Mouse (Mus musculus) embryo, embryonic 10.5 days (tissue): Measurements from ENCODE around the gene Smoc2.

ENCODE experiments used
- DNase-seq: peaks from one replicate; pipeline ENCODE4 v3.0.0-alpha.2; 2015; ENCODE audit warnings: low spot score

Gene Smoc2

DNA sequence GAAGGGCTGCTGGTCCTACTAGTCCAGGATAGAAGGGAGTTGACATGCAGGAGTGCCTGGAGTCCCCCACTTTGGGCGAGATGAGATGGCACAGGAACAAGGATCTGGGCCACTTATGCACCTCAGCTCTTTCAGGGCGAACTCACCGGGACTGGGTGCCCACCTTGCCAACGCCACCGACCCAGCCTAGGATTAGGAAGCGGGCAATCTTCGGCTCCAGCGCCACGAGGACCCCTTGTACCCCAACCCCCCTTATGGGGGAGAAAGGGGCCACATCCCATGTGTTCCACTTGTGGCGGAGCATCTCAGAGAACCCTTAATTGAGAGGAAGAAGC lies 627 bp downstream of the Smoc2 start:
- DNase-seq, result no peak

DNA sequence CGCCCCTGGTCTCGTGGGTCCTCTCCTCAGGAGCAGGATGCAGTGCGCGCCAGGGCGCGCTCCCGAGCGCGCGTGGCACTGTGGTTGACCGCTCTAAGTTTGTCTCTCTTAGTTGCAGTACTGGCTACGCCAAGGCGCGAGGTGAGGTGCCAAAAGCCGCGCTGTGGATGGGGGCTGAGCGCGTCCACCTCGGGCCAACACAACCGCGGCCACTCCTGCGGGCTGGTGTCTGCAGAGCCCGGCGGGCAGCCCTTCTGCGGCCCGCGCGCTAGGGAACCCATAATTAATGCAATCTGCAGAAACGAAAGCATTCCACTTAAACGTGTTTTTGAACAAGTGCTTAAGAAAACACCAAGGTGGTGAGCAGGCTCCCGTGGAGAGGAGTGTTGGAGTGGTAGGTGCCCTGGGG lies 1.1 kb downstream of the Smoc2 start:
- peak; percentile 24 for DNase-seq

DNA sequence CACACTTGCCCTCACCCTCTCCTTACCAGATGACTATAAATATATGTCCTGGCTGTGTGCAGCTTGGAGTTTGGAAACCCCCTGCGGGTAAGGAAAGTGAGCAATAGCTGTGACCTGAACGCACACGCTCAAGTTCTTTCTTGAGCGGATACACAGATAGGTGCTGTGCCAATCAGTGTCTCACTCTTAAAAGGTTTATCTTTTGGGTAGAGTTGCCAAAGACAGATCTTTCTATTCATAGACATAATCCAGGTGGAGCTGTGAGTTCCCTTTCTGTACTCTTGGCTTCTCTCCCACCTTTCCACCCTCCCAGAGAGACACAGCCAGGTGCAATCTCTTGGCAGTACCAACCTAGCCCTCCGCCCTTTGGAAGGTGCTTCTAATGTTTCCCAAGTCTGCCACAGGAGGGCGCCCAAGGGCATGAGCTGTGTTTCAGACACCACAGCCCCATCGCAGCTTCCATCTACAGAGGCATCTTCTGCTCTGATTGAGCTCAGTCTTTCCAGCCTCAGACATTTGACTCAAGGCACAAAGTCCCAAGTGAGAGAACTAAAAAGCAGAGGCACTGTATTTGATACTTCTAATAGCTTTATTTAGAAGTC lies 8.8 kb downstream of the Smoc2 start:
- peak; percentile 89 for DNase-seq

DNA sequence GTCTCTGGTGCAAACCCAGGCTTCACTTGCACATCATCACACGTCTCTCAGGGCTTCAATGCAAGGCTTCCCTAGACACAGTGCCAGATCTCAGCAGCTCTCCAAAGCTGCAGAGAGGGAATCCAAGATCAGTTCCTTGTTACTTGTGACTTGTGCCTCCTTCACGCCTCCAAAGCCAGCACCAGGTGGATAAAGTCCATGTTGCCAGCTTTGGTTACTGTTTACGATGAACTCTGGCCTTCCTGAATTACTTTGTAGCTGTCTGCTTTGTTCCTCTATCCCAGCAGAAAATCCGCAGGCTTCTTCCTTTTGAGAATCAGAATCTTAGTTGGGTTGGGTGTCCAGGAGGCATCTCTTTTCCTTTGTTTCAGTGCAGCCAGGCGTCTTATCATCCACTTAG lies 14.3 kb downstream of the Smoc2 start:
- DNase-seq, result no peak

DNA sequence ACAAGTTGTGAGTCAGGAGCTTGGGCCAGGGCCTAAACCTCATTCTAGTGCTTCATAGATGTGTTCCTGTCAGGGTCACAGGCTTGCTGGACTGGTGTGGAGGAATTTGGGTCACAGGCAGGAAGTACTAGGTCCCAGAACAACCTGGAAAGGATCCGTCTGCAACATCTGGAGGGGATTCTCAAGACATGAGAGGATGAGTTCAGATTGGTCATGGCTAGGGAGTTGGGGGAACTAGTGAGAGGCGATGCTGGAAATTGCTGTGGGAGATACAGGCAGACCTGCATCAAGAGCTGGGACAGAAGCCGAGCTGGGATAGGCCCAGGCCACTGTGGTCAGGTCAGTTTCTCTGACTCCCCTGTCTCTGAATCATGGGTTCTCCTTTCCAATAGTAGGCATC lies 15.8 kb downstream of the Smoc2 start:
- DNase-seq, result no peak

DNA sequence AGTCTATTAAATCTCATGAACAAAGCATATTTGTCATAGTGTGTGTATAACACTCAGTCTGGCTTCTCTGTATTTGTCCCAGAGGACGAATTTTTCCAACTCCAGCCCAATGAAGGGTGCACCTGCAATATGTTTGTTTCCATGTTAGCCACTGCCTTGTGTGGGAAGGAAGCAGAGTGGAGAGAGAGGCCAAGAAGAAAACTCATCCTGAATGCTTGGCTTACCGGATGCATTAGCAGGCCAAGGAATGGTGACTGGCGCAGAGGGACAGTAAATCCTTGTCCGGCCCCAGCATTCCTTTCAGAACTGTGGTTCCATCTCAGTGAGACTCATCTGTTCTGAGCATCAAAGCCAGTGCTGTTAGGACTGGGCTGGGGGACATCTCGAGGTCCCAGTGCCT lies 21.1 kb downstream of the Smoc2 start:
- no peak for DNase-seq

DNA sequence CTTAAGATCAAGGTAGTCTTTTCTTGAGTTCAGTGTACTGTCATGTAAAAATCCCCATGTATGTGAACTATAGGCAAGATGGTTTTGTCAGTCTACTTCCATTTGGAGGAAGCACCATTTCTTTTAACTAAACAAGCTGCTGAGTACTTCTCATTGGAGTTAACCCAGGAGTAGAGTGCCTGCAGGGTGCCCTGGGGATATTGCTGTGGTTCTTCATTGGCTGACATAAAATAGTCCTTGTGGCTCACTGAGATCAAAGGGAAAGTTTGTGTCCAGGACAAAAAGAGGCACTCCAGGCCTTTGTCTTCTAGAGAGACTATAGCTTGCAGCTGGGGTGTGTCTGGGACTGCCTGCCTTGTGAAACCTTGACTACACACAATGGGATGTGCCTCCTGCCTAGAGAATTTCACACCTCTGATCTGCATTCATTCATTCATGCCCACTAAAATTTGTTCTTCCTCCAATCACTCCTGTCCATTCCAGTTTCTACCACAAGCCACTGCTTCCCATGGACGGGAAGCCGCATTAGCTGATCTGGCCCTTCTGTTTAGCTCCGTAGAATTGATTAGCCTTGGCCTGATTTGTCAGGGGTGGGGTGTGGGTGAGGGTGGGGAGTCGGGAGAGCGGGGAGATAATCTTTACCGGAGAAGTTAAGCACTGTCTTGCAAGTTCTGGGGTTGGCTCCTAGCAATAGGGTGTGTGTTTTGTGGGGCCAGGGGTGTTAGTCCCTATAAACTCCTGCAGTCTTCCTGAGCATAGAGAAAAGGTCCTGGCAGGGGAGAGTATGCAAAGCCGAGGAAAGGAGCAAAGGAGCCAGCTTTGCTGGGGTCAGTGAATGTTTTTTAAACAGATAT lies 22.4 kb downstream of the Smoc2 start:
- peak; percentile 22 for DNase-seq

DNA sequence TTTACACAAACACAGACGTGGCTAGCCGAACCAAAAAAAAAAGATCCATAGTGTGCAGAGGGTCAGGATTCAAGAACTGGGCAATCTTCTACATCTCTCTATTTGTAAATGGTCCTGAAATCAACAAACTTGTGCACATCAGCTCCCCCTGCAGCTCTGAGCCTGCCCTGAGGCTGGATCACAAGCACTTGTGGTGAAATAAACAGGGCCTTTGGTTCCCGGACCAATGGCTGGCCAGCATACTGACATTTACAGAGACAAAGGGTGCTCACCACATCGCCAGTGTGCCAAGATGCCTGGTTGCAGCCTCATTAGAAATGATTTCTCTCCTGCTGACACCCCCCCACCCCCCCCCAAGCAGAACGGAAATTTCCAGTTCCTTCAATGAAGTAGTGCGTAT lies 23.1 kb downstream of the Smoc2 start:
- DNase-seq, result peak; percentile 46

DNA sequence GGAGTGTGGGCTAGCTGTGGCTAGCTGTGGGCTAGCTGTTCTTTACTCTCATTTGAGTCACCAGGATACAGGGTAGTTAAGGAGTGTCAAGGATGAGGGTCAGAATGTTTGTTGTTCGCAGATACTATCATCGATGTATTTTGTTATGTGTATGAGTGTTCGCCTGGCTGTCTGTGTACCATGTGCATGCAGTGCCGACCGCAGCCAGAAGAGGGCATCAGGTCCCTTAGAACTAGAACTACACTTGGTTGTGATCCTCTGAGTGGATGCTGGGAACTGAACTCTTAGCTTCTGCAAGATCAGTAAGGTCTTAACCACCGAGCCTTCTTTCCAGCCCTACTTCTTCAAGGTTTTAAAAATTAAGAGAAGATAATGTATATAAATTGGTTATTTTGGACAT lies 24.4 kb downstream of the Smoc2 start:
- no peak for DNase-seq

DNA sequence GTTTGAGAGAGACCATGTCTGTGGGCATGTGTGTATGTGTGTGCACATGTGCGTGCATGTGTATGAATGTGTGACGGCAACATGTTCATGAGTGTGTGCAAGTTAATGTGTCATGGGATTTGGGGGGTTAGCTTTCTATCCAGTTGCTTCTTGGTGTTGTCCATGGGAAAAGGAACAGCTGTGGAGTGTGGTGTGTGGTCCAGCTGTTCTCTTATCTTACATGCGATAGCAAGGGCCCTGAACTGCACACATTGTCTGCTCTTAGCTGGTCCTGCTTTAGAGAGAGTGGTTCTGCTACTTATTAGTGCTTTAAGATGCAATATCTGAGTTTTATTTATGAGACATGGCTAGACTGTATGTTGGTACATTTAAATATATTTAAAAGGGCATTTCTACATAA lies 30.6 kb downstream of the Smoc2 start:
- no peak for DNase-seq

DNA sequence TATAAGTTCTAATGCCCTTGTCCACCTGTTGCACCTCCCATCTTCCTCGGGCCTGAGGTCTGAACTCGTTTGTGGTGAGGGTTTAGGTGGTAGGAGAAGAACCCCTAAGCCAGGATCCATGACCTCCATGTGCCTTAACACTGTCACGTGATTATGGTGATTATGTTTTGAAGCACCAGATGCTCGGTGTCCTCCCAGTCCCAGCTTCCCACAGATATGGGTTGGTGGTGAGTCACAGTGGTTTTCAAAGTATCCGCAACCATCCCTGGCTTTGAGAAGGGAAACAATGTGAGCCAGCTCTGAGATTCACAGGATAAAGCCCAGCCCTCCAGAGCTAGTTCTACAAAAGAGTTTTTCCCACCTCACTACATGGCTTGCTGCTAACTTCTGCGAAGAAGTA lies 33.1 kb downstream of the Smoc2 start:
- no peak for DNase-seq

DNA sequence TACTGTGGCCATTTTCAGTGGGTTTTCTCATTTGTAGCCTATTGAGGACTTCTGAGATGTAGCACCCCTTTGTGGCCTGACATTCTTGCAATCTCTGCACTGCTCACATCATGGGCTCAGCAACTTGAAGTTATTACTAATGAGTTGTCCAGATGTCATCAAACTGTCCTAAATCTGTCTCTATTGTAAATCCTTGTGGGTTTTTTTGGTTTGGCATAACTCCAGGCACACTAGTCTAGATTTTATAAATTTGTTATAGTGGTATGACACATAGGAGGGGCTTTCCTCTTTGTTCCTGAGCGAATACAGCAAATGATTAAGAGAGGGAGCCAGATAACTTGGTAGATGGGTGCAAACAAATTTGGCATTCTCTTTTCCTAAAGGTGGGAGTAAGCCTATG lies 35.0 kb downstream of the Smoc2 start:
- DNase-seq, result no peak

DNA sequence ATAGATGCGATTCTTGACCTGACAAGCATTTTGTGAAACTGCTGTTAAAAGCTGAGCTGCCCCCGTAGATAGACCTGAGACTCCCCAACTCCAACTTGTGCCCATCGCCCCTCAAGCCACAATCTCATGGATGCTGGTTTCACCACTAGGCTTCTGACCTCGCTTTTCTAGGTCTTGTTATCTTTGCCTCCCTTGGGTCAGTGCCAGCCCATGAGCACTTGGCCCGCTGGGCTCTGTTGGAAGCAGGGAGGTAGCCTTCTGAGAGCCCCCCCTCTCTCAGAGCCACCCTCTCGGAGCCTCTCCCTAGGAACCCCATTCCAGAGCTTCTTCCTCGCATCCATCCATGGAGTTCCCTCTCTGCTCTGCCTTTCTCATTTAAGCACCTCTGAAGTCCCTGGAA lies 37.2 kb downstream of the Smoc2 start:
- no peak for DNase-seq

DNA sequence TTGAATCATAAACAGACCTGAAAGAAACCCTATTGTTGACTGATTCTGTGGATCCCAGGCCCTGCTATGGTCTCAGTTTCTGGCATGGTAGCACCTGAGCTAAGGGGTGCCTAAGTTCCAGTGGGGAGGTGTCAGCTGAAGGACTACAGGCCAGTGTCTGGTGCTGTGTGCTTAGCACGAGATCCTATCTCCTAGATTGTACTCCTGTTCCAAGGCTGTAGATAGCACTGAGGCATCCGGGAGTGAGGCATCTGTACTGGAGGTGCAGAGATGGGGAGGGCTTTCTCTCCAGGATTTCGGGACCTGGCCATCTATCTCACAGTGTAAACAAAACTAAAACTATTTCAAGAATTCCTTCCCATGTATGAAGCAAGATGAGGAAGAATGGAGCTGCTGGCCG lies 38.1 kb downstream of the Smoc2 start:
- DNase-seq, result no peak

DNA sequence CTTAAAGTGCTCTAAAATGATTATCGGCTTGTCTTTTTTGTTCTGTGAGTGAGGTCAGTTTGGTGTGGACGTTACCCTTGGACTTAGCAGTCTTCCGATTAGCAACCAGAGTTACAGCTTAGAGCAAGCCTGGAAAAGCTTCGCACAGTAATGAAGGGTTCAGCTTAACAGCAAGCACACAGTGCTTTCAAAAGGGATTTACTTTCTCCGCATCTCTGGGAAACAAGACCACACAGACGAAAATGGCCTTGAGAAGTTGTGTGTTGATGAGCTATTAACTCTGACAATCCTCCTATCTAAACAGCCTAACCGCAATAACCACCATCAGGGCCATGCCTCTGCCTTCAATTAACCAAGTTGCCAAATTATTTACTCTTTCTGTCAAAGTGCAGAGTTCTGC lies 46.9 kb downstream of the Smoc2 start:
- DNase-seq, result no peak

DNA sequence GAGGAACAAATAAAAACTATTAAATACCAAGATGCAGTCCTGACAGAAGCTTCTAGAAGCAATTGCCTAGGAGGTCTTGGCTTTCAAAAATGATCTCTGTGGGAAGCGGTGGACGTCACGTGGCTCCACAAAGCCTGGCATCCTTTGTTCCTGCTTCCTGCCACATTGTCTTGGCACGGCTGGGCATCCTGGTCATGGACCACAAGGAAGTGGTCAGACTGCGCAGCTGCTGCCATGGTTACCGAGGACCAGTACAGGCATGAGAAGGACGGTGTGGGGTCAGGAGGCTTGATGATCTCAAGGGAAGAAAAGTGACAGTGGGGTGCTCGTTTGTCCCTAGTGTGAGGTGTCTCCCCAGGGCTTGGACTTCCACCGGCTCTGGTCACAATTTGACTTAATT lies 48.7 kb downstream of the Smoc2 start:
- no peak for DNase-seq

DNA sequence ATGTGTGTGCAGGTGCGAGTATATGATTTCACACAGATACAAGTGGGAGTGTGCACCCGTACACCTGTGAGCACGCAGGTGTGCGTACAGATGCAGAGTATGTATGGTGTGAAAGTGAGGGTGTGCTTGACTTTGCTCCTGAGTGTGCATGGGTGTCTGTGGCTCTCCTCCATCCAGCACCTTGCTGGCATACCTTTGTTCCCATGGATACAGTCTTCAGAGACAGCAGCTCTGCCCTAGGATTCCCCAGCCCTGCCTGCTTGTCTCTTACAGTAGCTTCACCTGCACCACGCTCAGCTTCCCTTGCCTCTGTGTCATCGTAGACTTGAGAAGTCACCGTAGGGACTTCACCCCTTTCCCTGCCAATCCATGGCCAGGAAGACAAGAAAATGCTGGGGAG lies 51.2 kb downstream of the Smoc2 start:
- no peak for DNase-seq

DNA sequence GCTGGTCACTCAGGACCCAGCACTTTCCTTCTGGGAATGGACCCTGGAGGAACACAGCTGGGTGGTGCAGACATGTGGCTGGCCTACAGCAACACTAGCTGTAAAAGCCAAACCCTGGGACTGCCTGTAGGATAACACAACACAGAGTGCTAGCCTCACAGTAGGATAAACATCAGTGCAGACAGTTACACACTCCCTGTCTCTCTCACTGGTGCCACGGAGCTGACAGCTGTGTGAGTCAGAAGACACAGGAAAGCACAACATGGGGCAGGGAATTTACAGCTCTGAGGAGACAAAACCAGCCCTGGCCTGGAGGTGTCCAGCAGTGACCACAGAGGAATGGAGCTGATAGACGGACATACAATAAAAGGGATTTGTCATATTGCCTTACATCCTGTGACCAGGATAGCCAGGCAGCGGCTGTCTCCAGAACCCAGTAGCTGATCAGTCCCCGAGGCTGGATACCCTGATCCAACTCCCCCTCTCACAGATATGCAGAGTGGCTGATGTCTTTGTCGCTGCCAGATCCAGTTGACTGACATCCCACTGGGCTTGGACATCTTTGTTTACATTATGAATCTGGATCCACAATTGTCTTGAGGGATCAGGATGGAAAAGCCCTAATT lies 60.7 kb downstream of the Smoc2 start:
- DNase-seq, result no peak

DNA sequence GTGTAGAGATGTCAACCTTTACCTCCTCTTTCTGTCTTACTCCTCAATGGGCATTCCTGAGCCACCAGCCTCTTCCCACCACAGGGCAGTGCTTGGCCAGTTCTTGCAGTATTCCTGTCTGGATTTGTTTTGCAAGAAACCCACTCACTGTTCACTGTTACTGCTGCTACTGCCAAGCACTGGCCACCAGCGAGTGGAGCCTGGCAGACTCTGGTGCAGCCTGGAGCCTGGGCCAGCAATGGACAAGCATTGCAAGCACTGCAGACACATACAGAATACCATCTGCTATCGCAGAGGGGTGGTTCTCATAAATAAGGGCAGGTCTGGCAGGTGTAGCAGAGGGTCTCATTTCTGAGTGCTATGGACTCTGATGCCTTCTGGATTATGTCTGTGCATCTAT lies 61.4 kb downstream of the Smoc2 start:
- no peak for DNase-seq

DNA sequence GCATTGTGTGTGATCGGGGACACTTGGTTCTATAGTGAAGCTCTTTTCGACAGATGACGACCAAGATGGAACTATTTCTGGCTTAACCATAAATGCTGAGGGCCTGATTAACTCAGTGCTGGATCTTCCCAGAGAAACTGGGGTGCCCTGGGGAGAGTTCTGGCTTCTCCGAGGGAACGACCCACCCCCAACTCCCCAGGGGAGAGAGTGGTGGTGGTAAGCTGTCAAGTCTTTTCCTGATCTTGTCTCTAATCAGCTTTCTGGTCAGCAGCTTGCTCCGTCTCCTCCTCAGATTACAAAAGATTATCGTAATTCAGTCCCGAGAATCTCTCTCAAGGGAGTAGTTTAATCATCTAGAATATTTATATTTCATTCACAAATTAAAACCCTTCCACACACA lies 63.2 kb downstream of the Smoc2 start:
- DNase-seq, result no peak

DNA sequence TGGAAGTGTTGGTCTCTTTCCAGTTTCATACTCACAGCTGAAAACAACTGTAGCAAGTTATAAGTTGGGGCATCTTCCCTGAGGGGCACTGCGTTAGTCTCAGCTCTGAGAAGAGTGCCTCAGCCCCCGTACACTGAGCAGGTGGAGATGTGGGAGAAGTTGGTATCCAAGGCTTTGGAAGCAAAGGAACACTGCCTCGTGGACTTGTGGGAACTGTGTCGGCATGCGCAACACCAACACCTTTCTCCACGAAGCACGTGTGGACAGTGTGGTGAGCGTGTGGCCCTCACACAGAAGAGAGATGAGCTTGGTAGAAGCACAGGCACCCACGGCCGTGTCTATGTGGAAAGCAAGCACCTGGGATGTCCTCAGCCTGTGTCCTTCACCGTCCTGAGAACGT lies 64.1 kb downstream of the Smoc2 start:
- DNase-seq, result no peak

DNA sequence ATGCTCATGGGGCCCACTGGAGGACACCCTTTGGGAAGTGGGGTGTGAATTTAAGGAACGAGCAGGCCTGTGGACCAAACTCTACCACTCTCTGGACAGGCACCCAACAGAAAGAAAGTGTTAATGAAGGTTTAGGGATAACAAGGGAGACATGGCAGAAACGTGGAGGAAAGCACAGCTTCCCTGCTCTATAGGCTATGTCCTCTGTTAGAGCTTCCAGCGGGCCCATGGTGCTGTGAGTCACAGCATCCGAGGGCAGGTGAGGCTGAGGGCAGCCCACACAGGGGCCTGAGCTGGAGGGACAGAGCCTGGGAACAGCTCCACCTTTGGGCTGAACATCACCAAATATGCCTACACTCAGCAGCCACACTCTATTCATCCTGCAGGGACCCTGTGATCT lies 66.2 kb downstream of the Smoc2 start:
- DNase-seq, result no peak

DNA sequence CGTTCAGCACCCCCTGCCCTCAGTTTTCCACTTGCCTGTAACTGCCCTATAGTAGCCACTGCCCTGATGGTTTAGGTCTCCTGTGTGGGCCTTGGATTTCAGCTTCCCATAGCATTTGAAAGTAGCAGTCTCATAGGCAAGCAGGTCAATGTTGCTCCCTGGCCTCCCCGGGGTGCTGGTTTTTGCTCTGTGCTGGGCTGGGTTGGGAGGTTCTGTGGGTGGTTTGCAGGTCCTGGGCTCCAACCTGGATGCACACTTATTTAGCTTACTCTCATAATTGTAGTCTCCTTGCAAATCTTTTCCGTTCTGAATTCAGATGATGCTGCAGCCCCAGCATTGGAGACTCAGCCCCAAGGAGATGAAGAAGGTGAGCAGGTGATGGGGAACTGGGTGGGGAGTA lies 67.6 kb downstream of the Smoc2 start:
- no peak for DNase-seq
